Mouse (Mus musculus): ENCODE data around the gene Megf11.
"Not testable (repeated sequence)": the region's sequence is repeated elsewhere in the genome, so short reads cannot be mapped to it uniquely, and the experiment has no call there.

Gene Megf11

GRCm38 (mm10) chr9:64697006-64697405, 311.6 kb downstream of the Megf11 start:
- no peak for DNase-seq (ENCODE audit: low read depth, low spot score)

GRCm38 (mm10) chr9:64697677-64698076, 312.3 kb downstream of the Megf11 start:
- no peak for DNase-seq (ENCODE audit: low read depth, low spot score)

GRCm38 (mm10) chr9:64698586-64698985, 313.2 kb downstream of the Megf11 start:
- no peak for DNase-seq (ENCODE audit: low read depth, low spot score)

GRCm38 (mm10) chr9:64700451-64701311, 315.3 kb downstream of the Megf11 start:
- no peak for DNase-seq (ENCODE audit: low read depth, low spot score)

- DNase-seq (ENCODE audit: low read depth, low spot score) = no peak
Measured at GRCm38 (mm10) chr9:64701651-64702050, 316.2 kb downstream of the Megf11 start.

- no peak for DNase-seq (ENCODE audit: low read depth, low spot score)
Measured at GRCm38 (mm10) chr9:64702391-64702790, 317.0 kb downstream of the Megf11 start.

GRCm38 (mm10) chr9:64702937-64703336, 317.5 kb downstream of the Megf11 start:
- no peak for DNase-seq (ENCODE audit: low read depth, low spot score)

- DNase-seq (ENCODE audit: low read depth, low spot score) = peak; percentile 34
Measured at GRCm38 (mm10) chr9:64703420-64703965, 318.1 kb downstream of the Megf11 start.

GRCm38 (mm10) chr9:64704073-64704840, 318.8 kb downstream of the Megf11 start:
- no peak for DNase-seq (ENCODE audit: low read depth, low spot score)

GRCm38 (mm10) chr9:64710291-64710690, 324.9 kb downstream of the Megf11 start:
- DNase-seq (ENCODE audit: low read depth, low spot score) = not testable (repeated sequence)

- DNase-seq (ENCODE audit: low read depth, low spot score) = no peak
Measured at GRCm38 (mm10) chr9:64719526-64720163, 334.2 kb downstream of the Megf11 start.

- no peak for DNase-seq (ENCODE audit: low read depth, low spot score)
Measured at GRCm38 (mm10) chr9:64726454-64726853, 341.0 kb downstream of the Megf11 start.

- no peak for DNase-seq (ENCODE audit: low read depth, low spot score)
Measured at GRCm38 (mm10) chr9:64731029-64731560, 345.7 kb downstream of the Megf11 start.

- DNase-seq (ENCODE audit: low read depth, low spot score) = no peak
Measured at GRCm38 (mm10) chr9:64734166-64734565, 348.7 kb downstream of the Megf11 start.

- DNase-seq (ENCODE audit: low read depth, low spot score) = not testable (repeated sequence)
Measured at GRCm38 (mm10) chr9:64734992-64735391, 349.6 kb downstream of the Megf11 start.

GRCm38 (mm10) chr9:64736076-64736638, 350.7 kb downstream of the Megf11 start:
- DNase-seq (ENCODE audit: low read depth, low spot score) = no peak

- DNase-seq (ENCODE audit: low read depth, low spot score) = peak; percentile 21
Measured at GRCm38 (mm10) chr9:64736639-64737405, 351.4 kb downstream of the Megf11 start.

- peak; percentile 93 for DNase-seq (ENCODE audit: low read depth, low spot score)
Measured at GRCm38 (mm10) chr9:64737406-64738201, 352.2 kb downstream of the Megf11 start, which contains the start of gene Rab11a. Rab11a (minus strand) TSS chr9:64737758.

GRCm38 (mm10) chr9:64739001-64739400, 353.6 kb downstream of the Megf11 start:
- no peak for DNase-seq (ENCODE audit: low read depth, low spot score)

GRCm38 (mm10) chr9:64742453-64742852, 357.0 kb downstream of the Megf11 start:
- DNase-seq (ENCODE audit: low read depth, low spot score) = no peak
